Mouse (Mus musculus) midbrain, embryonic 14.5 days (tissue): Measurements from ENCODE around the gene Nrtn. TPM values are rescaled to one million over a fixed set of nuclear protein-coding genes. Genes with fewer than 3 reads are reported as not detected.
A peak's percentile ranks its signal among the peaks of the same experiment; 100 is the strongest.

Experiments used
- ATAC-seq: fragments of 200-750 bp; cut with Nextera tagmentation; 2 replicates; pipeline ENCODE4 v1.8.0; 2017; ENCODE audit warnings: moderate number of reproducible peaks, moderate library complexity; ENCODE audit not compliant: low FRiP score, low TSS enrichment
- DNase-seq: peaks from one replicate; pipeline ENCODE4 v3.0.0-alpha.2; 2015
- H3K27ac ChIP-seq: fragments of 300-500 bp; sonication (generic); replicated peaks from 2 replicates; pipeline ENCODE4 v1.5.1; 2014; ENCODE audit warnings: mild to moderate bottlenecking, low read depth, low read length, moderate library complexity
- H3K27me3 ChIP-seq: fragments of 300-500 bp; sonication (generic); 2 replicates; pipeline ENCODE4 v1.6.1; 2014; ENCODE audit warnings: low read length, control low read depth, mixed read lengths; ENCODE audit not compliant: control insufficient read depth, insufficient read depth
- H3K36me3 ChIP-seq: fragments of 300-500 bp; sonication (generic); 2 replicates; pipeline ENCODE4 v1.6.1; 2014; ENCODE audit warnings: low read length, control low read depth; ENCODE audit not compliant: control insufficient read depth, insufficient read depth
- H3K4me1 ChIP-seq: fragments of 300-500 bp; sonication (generic); 2 replicates; pipeline ENCODE4 v1.6.1; 2014; ENCODE audit warnings: mild to moderate bottlenecking, antibody characterized with exemption, low read length, control low read depth; ENCODE audit not compliant: control insufficient read depth, insufficient read depth
- H3K4me2 ChIP-seq: fragments of 300-500 bp; sonication (generic); 2 replicates; pipeline ENCODE4 v1.6.1; 2014; ENCODE audit warnings: mild to moderate bottlenecking, low read length, moderate library complexity
- H3K4me3 ChIP-seq: fragments of 300-500 bp; sonication (generic); replicated peaks from 2 replicates; pipeline ENCODE4 v1.5.1; 2014; ENCODE audit warnings: low read depth, low read length
- H3K9ac ChIP-seq: fragments of 300-500 bp; sonication (generic); replicated peaks from 2 replicates; pipeline ENCODE4 v1.6.1; 2014; ENCODE audit warnings: mild to moderate bottlenecking, low read length, moderate library complexity
- H3K9me3 ChIP-seq: fragments of 300-500 bp; sonication (generic); 2 replicates; pipeline ENCODE4 v1.6.1; 2016; ENCODE audit warnings: low read length, control low read depth, mixed read lengths; ENCODE audit not compliant: control insufficient read depth
- WGBS: fragments of 180-500 bp; shearing (Covaris S2); extraction: QIAGEN DNeasy Blood & Tissue Kit; methylation state at CpG from one replicate; pipeline ENCODE4 v1.1.7; 2014; 5-methylcytosine and 5-hydroxymethylcytosine counted together
- polyA plus RNA-seq: library from polyadenylated mRNA; unstranded; fragments of >200 nt; fragmentation: Nextera tagmentation; extraction: Ambion mirVana; gene quantifications from 2 replicates; pipeline ENCODE4 v1.2.1, GENCODE M21; 2014

The Nrtn gene
- polyA plus RNA-seq, result 4.4 and 7.3 TPM in 2 replicates

DNA sequence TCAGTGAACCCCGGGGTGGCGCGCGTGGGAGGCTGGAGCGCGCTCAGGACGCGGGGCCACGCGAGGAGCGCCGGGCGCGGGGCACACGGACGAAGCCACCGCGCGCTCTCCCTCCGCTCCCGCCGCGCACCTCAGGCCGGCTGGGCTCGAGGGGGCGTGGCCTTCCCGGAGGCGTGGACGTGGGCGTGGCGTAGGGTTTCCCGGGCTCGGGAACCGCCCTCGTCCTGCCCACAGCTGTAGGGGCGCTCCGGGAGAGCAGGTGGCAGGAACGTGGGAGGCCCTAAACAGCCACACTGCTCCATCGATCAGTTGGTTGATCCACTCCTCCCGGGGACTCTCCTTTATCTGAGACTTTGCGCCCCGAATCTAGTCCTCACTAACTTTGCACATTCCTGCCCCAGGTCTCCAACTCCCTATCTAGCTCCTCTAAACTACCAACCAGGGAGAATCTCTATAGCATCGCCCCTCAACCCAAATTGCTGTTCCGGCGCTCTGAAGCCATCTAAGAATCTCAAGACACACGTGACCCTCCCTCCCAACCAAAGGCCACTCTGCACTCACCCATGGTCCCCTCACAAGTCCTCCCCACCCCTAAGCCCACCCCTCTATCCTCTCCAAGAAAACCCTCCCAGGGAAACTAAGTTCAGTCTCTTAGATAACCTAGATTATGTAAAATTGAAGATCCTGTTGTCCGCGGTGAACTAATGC, at the start of gene Nrtn:
TSS of gene Nrtn (minus strand) at position 115 of the 708 bp plus-strand sequence.
- H3K9ac ChIP-seq, result peak within 1 kb of the TSS; percentile 45
- DNase-seq (peak; percentile 83), ATAC-seq (peak; percentile 19; the same call in 1 of the 2 replicates)
- H3K27ac ChIP-seq, result no peak within 1 kb of the TSS
- peaks cover 19% of the 10 kb centered on the region for H3K4me1 ChIP-seq
- peaks cover 54% of the 10 kb centered on the region for H3K27me3 ChIP-seq
- 1% methylated on average over 48 of the region's 48 CpGs for WGBS
- no peaks in the 10 kb centered on the region for H3K36me3 ChIP-seq
- no peaks in the 10 kb centered on the region for H3K9me3 ChIP-seq
- H3K4me2 ChIP-seq, result peak within 1 kb of the TSS; percentile 72
- H3K4me3 ChIP-seq, result peak within 1 kb of the TSS; percentile 38

DNA sequence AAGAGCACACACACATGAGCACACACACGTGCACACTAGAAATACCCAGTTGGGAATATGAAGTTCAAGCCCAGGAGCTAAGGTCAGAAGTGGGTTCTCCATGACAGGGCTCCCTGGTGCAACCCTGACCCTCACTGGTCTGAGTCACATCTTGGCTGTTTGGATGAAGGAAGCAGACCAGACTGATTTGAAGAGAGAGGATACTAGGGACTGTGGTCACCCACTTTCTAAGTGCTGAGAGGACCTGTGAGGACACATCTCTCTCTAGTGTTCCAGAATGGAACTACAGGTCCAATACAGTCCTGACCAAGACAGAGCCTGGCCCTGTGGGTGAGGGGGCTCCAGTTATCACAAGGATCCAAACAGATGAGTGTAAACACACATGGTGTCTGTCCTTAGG, 48.5 kb upstream of the Nrtn start:
- no peak overlapping the region for H3K27ac ChIP-seq
- no peak for ATAC-seq
- no peaks in the 10 kb centered on the region for H3K9me3 ChIP-seq
- no peak for DNase-seq
- WGBS, result 82% methylated on average over 1 of the region's 1 CpGs
- no peak overlapping the region for H3K9ac ChIP-seq
- H3K4me1 ChIP-seq, result peaks cover 11% of the 10 kb centered on the region
- H3K36me3 ChIP-seq, result 0 out of 2 replicates have a peak, but pooled peaks cover 3% of the 10 kb centered on the region
- no peak overlapping the region for H3K4me3 ChIP-seq
- H3K4me2 ChIP-seq, result no peak overlapping the region
- H3K27me3 ChIP-seq, result no peaks in the 10 kb centered on the region

DNA sequence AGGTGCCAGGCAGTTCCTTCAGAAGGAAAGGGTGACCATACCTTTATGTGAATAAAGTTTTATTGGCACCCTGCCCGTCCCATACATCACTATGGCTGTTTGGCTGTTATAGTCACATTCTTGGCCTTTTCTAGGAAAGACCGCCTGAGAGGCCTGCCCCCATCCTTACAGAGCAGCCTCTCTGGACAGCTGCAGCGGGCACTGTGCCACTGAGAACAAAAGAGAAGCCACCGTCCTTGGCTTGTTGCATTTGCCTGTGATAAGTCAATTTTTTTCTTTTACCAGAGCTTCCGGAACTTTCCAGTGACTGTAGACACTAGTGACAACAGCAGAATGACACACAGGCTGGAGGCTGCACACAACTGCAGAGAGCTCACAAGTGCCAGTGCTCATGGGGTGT, 47.6 kb upstream of the Nrtn start:
- no peaks in the 10 kb centered on the region for H3K9me3 ChIP-seq
- 85% methylated on average over 5 of the region's 5 CpGs for WGBS
- no peaks in the 10 kb centered on the region for H3K27me3 ChIP-seq
- ATAC-seq, result no peak
- DNase-seq, result peak; percentile 13
- H3K27ac ChIP-seq, result no peak overlapping the region
- H3K36me3 ChIP-seq, result 0 out of 2 replicates have a peak, but pooled peaks cover 3% of the 10 kb centered on the region
- H3K4me3 ChIP-seq, result no peak overlapping the region
- no peak overlapping the region for H3K4me2 ChIP-seq
- H3K4me1 ChIP-seq, result peaks cover 3% of the 10 kb centered on the region
- no peak overlapping the region for H3K9ac ChIP-seq

DNA sequence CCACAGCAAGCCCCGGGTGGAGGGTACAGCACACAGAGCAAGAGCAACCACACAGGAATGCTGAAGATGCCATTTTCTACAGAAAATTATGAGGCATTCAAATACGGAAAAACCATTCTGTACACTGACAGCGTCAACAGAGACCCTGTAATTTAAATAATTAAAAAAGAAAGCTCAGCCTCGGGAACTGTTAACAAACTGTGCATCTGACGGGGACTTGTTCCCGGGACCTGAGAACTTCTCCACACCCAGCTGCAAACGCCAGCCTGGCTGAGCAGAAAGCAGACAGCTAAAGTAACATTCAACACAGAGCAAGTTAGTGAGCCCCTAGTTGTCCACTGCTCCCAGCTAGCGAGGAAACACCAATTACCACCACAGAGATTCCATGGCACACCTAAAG, 44.7 kb upstream of the Nrtn start:
- H3K27ac ChIP-seq, result no peak overlapping the region

DNA sequence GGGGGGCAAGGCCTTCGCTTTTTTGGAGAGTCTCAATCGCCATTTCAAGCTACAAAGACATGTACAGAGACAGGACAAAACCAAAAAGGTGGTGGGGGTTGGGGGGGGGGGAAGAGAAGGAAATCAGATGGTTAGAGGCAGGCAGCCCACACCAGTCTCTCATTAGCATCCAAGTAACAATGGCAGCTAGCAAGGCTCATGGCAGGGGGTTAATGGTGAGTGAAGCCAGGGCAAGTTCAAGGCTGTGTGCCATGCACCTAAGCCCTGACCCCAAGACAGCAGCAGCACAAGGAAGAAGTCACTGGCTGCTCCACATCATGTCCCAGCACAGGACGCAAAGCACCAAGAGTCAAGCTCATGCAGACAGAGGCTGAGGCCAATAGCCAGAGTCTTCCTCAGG, 41.9 kb upstream of the Nrtn start:
- no peak overlapping the region for H3K9ac ChIP-seq
- H3K9me3 ChIP-seq, result no peaks in the 10 kb centered on the region
- WGBS, result 78% methylated on average over 3 of the region's 3 CpGs
- H3K27ac ChIP-seq, result no peak overlapping the region
- DNase-seq (no peak), ATAC-seq (no peak)
- no peak overlapping the region for H3K4me2 ChIP-seq
- H3K36me3 ChIP-seq, result 0 out of 2 replicates have a peak, but pooled peaks cover 3% of the 10 kb centered on the region
- no peak overlapping the region for H3K4me3 ChIP-seq
- H3K4me1 ChIP-seq, result no peaks in the 10 kb centered on the region
- no peaks in the 10 kb centered on the region for H3K27me3 ChIP-seq

More for the DNA sequence above, 44.7 kb upstream of the Nrtn start:
- H3K4me3 ChIP-seq, result no peak overlapping the region
- no peaks in the 10 kb centered on the region for H3K4me1 ChIP-seq
- H3K9me3 ChIP-seq, result no peaks in the 10 kb centered on the region
- H3K36me3 ChIP-seq, result 0 out of 2 replicates have a peak, but pooled peaks cover 3% of the 10 kb centered on the region
- no peak overlapping the region for H3K9ac ChIP-seq
- no peak overlapping the region for H3K4me2 ChIP-seq
- no peak for DNase-seq
- no peaks in the 10 kb centered on the region for H3K27me3 ChIP-seq
- ATAC-seq, result no peak
- WGBS, result 89% methylated on average over 8 of the region's 8 CpGs

DNA sequence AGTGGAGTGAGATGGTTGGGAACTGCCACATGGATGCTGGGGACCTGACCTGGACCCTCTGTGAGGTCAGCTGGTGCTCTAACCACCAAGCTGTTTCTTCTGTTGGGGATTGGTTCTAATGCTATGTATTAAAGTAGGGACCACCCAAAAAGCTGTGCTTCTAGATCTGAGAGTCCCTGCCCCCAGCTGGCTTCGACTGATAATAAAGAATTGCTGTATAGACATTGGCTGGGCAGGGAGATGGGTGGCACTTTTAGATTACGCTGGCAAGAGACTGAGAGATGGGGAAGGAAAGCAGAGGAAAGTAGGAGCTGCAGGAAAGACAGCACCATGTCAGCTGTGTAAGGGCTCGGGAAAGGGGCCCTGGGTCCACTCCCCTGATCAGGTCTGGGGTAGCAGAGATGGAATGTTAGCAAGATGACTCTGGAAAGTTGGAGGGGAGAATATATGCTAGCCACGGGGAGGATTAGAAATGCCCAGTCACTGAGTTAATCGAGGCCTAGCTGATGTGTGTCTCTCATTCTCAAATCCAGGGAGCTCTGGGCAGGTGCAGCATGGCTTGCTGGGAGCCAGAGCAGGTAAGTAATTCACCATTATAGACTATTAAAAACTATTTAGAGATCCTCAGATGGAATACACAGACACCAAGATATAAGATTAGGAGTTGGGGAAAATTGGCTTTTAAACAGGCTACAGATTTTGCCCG, 36.4 kb upstream of the Nrtn start:
- Histone ChIP-seq H3K9ac (no peak overlapping the region), H3K4me2 (no peak overlapping the region), H3K9me3 (no peaks in the 10 kb centered on the region), H3K36me3 (no peaks in the 10 kb centered on the region), H3K27ac (no peak overlapping the region), H3K27me3 (no peaks in the 10 kb centered on the region), H3K4me3 (no peak overlapping the region), H3K4me1 (no peaks in the 10 kb centered on the region)
- no peak for DNase-seq
- no peak for ATAC-seq
- WGBS, result 67% methylated on average over 6 of the region's 6 CpGs

DNA sequence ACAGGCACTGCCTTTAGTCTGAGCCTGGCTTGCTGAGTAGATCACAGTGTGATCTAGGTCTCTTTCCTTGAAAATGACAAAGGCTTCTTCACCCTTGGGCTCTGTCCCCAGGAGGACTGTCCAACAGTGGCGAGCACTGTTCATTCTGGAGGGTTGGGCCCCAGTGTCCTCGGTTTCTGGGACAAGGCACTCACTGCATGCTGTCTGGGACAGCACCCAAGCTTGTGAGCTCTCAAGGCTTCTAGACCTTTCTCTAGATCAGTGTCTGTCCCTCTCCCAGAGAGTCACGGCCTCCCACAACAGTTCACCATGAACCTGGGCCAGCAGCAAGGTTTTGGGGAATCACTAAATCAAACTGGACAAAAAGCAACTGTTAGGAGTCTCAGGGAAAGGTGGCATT, 35.3 kb upstream of the Nrtn start:
- 88% methylated on average over 3 of the region's 3 CpGs for WGBS
- no peak for ATAC-seq

DNA sequence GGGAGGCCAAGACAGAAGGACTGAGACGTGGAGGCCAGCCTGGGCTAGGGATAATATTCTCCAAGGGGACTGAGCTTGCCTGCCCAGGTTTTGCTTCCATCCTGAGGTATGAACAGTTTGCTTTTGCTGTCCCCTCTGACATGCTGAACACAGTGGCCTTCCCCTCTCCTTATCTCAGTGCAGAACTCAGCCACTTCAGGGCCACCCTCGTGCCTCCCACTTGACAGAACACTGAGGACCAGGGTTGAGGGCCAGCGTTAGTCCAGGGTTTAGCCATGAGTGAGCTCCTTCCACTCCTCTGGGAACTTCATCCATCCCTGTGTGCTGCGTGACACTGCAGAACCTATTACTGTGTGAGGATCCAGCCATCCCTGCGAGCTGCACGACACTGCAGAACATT, 32.0 kb upstream of the Nrtn start:
- WGBS, result 91% methylated on average over 6 of the region's 6 CpGs
- no peak for DNase-seq
- no peak for ATAC-seq
- Histone ChIP-seq H3K4me3 (no peak overlapping the region), H3K27ac (no peak overlapping the region), H3K9me3 (no peaks in the 10 kb centered on the region), H3K36me3 (0 out of 2 replicates have a peak, but pooled peaks cover 3% of the 10 kb centered on the region), H3K4me1 (no peaks in the 10 kb centered on the region), H3K4me2 (no peak overlapping the region), H3K27me3 (no peaks in the 10 kb centered on the region), H3K9ac (no peak overlapping the region)

More for the DNA sequence above, 35.3 kb upstream of the Nrtn start:
- no peak overlapping the region for H3K27ac ChIP-seq
- no peaks in the 10 kb centered on the region for H3K27me3 ChIP-seq
- no peak for DNase-seq
- no peak overlapping the region for H3K4me3 ChIP-seq
- H3K4me2 ChIP-seq, result no peak overlapping the region
- H3K9ac ChIP-seq, result no peak overlapping the region
- no peaks in the 10 kb centered on the region for H3K36me3 ChIP-seq
- H3K4me1 ChIP-seq, result no peaks in the 10 kb centered on the region
- no peaks in the 10 kb centered on the region for H3K9me3 ChIP-seq
